Mouse (Mus musculus) lung, adult 2 months (tissue): ENCODE data around the gene Psmd3. TPM values are rescaled to one million over a fixed set of nuclear protein-coding genes. Genes with fewer than 3 reads are reported as not detected.

ENCODE experiments used
- DNase-seq: peaks from one replicate; pipeline ENCODE4 v3.0.0; 2022
- H3K4me1 ChIP-seq: fragments of 200-500 bp; 2 replicates; pipeline ENCODE4 v1.6.1; 2011; ENCODE audit warnings: low read length; ENCODE audit not compliant: control insufficient read depth, insufficient read depth
- H3K4me3 ChIP-seq: fragments of 200-500 bp; replicated peaks from 2 replicates; pipeline ENCODE3; 2011; ENCODE audit warnings: low read depth, mild to moderate bottlenecking, control low read depth, low read length; ENCODE audit errors: extremely low read depth
- CTCF ChIP-seq: fragments of 200-500 bp; IDR thresholded peaks from 2 replicates; pipeline ENCODE4 v1.5.1; 2011; ENCODE audit warnings: mild to moderate bottlenecking, low read length, control low read depth; ENCODE audit not compliant: insufficient read depth
- POLR2A ChIP-seq: fragments of 200-500 bp; IDR thresholded peaks from 2 replicates; pipeline ENCODE4 v1.6.1; 2011; ENCODE audit warnings: low read depth, mild to moderate bottlenecking, control low read depth, low read length, borderline replicate concordance; ENCODE audit errors: extremely low read depth
- WGBS: fragments of 180-500 bp; shearing (Covaris S2); methylation state at CpG from one replicate; pipeline ENCODE4 v1.1.7; 2018; 5-methylcytosine and 5-hydroxymethylcytosine counted together
- polyA plus RNA-seq: library from polyadenylated mRNA; depleted of rRNA; stranded (reverse); fragments of >200 nt; gene quantifications from 2 replicates; pipeline ENCODE4 v1.2.3, GENCODE M21; 2012

Gene Psmd3
- polyA plus RNA-seq, 1 experiment = 156 TPM

GRCm38 (mm10) chr11:98686976-98687375 lies 4.6 kb downstream of the Psmd3 start:
- 65% methylated on average over 4 of the region's 4 CpGs for WGBS
- TF ChIP-seq CTCF (no peak), POLR2A (no peak)
- no peak for DNase-seq
- no peak overlapping the region for H3K4me3 ChIP-seq
- H3K4me1 ChIP-seq = no peaks in the 10 kb centered on the region

GRCm38 (mm10) chr11:98688009-98688408 lies 5.7 kb downstream of the Psmd3 start:
- TF ChIP-seq POLR2A (no peak), CTCF (no peak)
- WGBS = 81% methylated on average over 8 of the region's 8 CpGs
- no peak overlapping the region for H3K4me3 ChIP-seq
- no peaks in the 10 kb centered on the region for H3K4me1 ChIP-seq
- no peak for DNase-seq

- no peak for DNase-seq
- 71% methylated on average over 13 of the region's 13 CpGs for WGBS
Observed at GRCm38 (mm10) chr11:98693201-98693600, 10.8 kb downstream of the Psmd3 start.

GRCm38 (mm10) chr11:98693746-98694145 lies 11.4 kb downstream of the Psmd3 start:
- WGBS = 83% methylated on average over 9 of the region's 9 CpGs
- DNase-seq = no peak

More at GRCm38 (mm10) chr11:98693201-98693600, 10.8 kb downstream of the Psmd3 start:
- TF ChIP-seq CTCF (no peak), POLR2A (no peak)
- no peak overlapping the region for H3K4me3 ChIP-seq
- H3K4me1 ChIP-seq = no peaks in the 10 kb centered on the region

GRCm38 (mm10) chr11:98694301-98694700 lies 11.9 kb downstream of the Psmd3 start:
- DNase-seq = no peak
- H3K4me1 ChIP-seq = no peaks in the 10 kb centered on the region
- TF ChIP-seq CTCF = no peak
- no peak for TF ChIP-seq POLR2A
- H3K4me3 ChIP-seq = no peak overlapping the region
- WGBS = 67% methylated on average over 9 of the region's 9 CpGs

More at GRCm38 (mm10) chr11:98693746-98694145, 11.4 kb downstream of the Psmd3 start:
- Histone ChIP-seq H3K4me3 (no peak overlapping the region), H3K4me1 (no peaks in the 10 kb centered on the region)
- TF ChIP-seq POLR2A (no peak), CTCF (no peak)

- Histone ChIP-seq H3K4me3 (no peak overlapping the region), H3K4me1 (no peaks in the 10 kb centered on the region)
- TF ChIP-seq CTCF (no peak), POLR2A (no peak)
- WGBS = 75% methylated on average over 14 of the region's 14 CpGs
- DNase-seq = no peak
Observed at GRCm38 (mm10) chr11:98695408-98695807, 13.1 kb downstream of the Psmd3 start.

- no peak for DNase-seq
- TF ChIP-seq POLR2A = no peak
- TF ChIP-seq CTCF = no peak
- WGBS = 73% methylated on average over 14 of the region's 14 CpGs
Observed at GRCm38 (mm10) chr11:98696454-98697216, 14.3 kb downstream of the Psmd3 start.

GRCm38 (mm10) chr11:98697225-98697624 lies 14.9 kb downstream of the Psmd3 start:
- DNase-seq = no peak
- H3K4me3 ChIP-seq = no peak overlapping the region
- TF ChIP-seq CTCF (no peak), POLR2A (no peak)
- H3K4me1 ChIP-seq = no peaks in the 10 kb centered on the region
- WGBS = 88% methylated on average over 12 of the region's 12 CpGs

More at GRCm38 (mm10) chr11:98696454-98697216, 14.3 kb downstream of the Psmd3 start:
- H3K4me3 ChIP-seq = no peak overlapping the region
- no peaks in the 10 kb centered on the region for H3K4me1 ChIP-seq

- H3K4me1 ChIP-seq = no peaks in the 10 kb centered on the region
- DNase-seq = no peak
- WGBS = 79% methylated on average over 16 of the region's 16 CpGs
- TF ChIP-seq POLR2A (no peak), CTCF (no peak)
- H3K4me3 ChIP-seq = no peak overlapping the region
Observed at GRCm38 (mm10) chr11:98698849-98699640, 16.7 kb downstream of the Psmd3 start.

- peak; percentile 81 for DNase-seq
- Histone ChIP-seq H3K4me1 (no peaks in the 10 kb centered on the region), H3K4me3 (no peak overlapping the region)
- WGBS = 22% methylated on average over 4 of the region's 4 CpGs
- TF ChIP-seq CTCF (peak; percentile 88), POLR2A (no peak)
Observed at GRCm38 (mm10) chr11:98699911-98700310, 17.6 kb downstream of the Psmd3 start.
